Mouse (Mus musculus) cerebellum, adult 9-10 months (tissue): ENCODE measurements around the gene Strn3.
"Not testable (repeated sequence)": the region's sequence is repeated elsewhere in the genome, so short reads cannot be mapped to it uniquely, and the experiment has no call there.

Experiments used
- DNase-seq: peaks from one replicate; pipeline ENCODE4 v3.0.0; 2022

The Strn3 gene

GRCm38 (mm10) chr12:51692870-51693269 is 1.2 kb upstream of the Strn3 start:
- peak; percentile 52 for DNase-seq

GRCm38 (mm10) chr12:51690893-51691844 is 528 bp downstream of the Strn3 start, which contains the start of gene Ap4s1:
Gene Ap4s1, plus strand, starts transcription at chr12:51691033.
- DNase-seq, result peak; percentile 81

- no peak for DNase-seq
Measured at GRCm38 (mm10) chr12:51688546-51688945, 3.2 kb downstream of the Strn3 start.

GRCm38 (mm10) chr12:51678844-51679243 is 12.9 kb downstream of the Strn3 start:
- DNase-seq, result peak; percentile 57

GRCm38 (mm10) chr12:51676442-51676841 is 15.3 kb downstream of the Strn3 start:
- DNase-seq, result no peak

- DNase-seq, result no peak
Measured at GRCm38 (mm10) chr12:51673270-51673669, 18.4 kb downstream of the Strn3 start.

- DNase-seq, result no peak
Measured at GRCm38 (mm10) chr12:51671231-51671891, 20.3 kb downstream of the Strn3 start.

- no peak for DNase-seq
Measured at GRCm38 (mm10) chr12:51666708-51667430, 24.8 kb downstream of the Strn3 start.

GRCm38 (mm10) chr12:51663908-51664307 is 27.8 kb downstream of the Strn3 start:
- DNase-seq, result no peak

- no peak for DNase-seq
Measured at GRCm38 (mm10) chr12:51663011-51663410, 28.7 kb downstream of the Strn3 start.

- DNase-seq, result no peak
Measured at GRCm38 (mm10) chr12:51655944-51656465, 35.7 kb downstream of the Strn3 start.

GRCm38 (mm10) chr12:51649401-51649800 is 42.3 kb downstream of the Strn3 start:
- not testable (repeated sequence) for DNase-seq

- DNase-seq, result no peak
Measured at GRCm38 (mm10) chr12:51641871-51642270, 49.8 kb downstream of the Strn3 start.

GRCm38 (mm10) chr12:51636689-51637470 is 54.8 kb downstream of the Strn3 start:
- DNase-seq, result no peak

GRCm38 (mm10) chr12:51636260-51636659 is 55.4 kb downstream of the Strn3 start:
- DNase-seq, result no peak

GRCm38 (mm10) chr12:51633481-51633880 is 58.2 kb downstream of the Strn3 start:
- no peak for DNase-seq

GRCm38 (mm10) chr12:51623366-51623694 is 68.4 kb downstream of the Strn3 start:
- no peak for DNase-seq

GRCm38 (mm10) chr12:51622670-51623365 is 68.9 kb downstream of the Strn3 start:
- no peak for DNase-seq

- no peak for DNase-seq
Measured at GRCm38 (mm10) chr12:51621161-51621560, 70.5 kb downstream of the Strn3 start.

- DNase-seq, result no peak
Measured at GRCm38 (mm10) chr12:51620572-51620971, 71.1 kb downstream of the Strn3 start.

- DNase-seq, result no peak
Measured at GRCm38 (mm10) chr12:51612361-51612760, 79.3 kb downstream of the Strn3 start.

GRCm38 (mm10) chr12:51606138-51606537 is 85.6 kb downstream of the Strn3 start:
- DNase-seq, result peak; percentile 15
